Mouse (Mus musculus) neural tube, embryonic 13.5 days (tissue): ENCODE results near the gene Sbf2. TPM values are rescaled to one million over a fixed set of nuclear protein-coding genes. Genes with fewer than 3 reads are reported as not detected.
A peak's percentile ranks its signal among the peaks of the same experiment; 100 is the strongest.

ENCODE experiments used
- ATAC-seq: fragments of 200-750 bp; cut with Nextera tagmentation; 2 replicates; pipeline ENCODE4 v1.8.0; 2017; ENCODE audit warnings: low read depth, mild to moderate bottlenecking, moderate TSS enrichment, moderate library complexity
- H3K27ac ChIP-seq: fragments of 300-500 bp; sonication (generic); replicated peaks from 2 replicates; pipeline ENCODE4 v1.5.1; 2015; ENCODE audit warnings: moderate library complexity, mild to moderate bottlenecking, inconsistent platforms
- H3K27me3 ChIP-seq: fragments of 300-500 bp; sonication (generic); 2 replicates; pipeline ENCODE4 v1.6.1; 2015; ENCODE audit warnings: mild to moderate bottlenecking, inconsistent platforms
- H3K36me3 ChIP-seq: fragments of 300-500 bp; sonication (generic); 2 replicates; pipeline ENCODE4 v1.6.1; 2015; ENCODE audit warnings: mild to moderate bottlenecking, inconsistent platforms
- H3K4me1 ChIP-seq: fragments of 300-500 bp; sonication (generic); replicated peaks from 2 replicates; pipeline ENCODE4 v1.6.1; 2015; ENCODE audit warnings: inconsistent platforms
- H3K4me2 ChIP-seq: fragments of 300-500 bp; sonication (generic); 2 replicates; pipeline ENCODE4 v1.6.1; 2015; ENCODE audit warnings: inconsistent platforms, mild to moderate bottlenecking, moderate library complexity
- H3K4me3 ChIP-seq: fragments of 300-500 bp; sonication (generic); 2 replicates; pipeline ENCODE4 v1.5.1; 2015; ENCODE audit warnings: mild to moderate bottlenecking, inconsistent platforms
- H3K9ac ChIP-seq: fragments of 300-500 bp; sonication (generic); 2 replicates; pipeline ENCODE4 v1.6.1; 2015; ENCODE audit warnings: moderate library complexity, mild to moderate bottlenecking, inconsistent platforms
- H3K9me3 ChIP-seq: fragments of 300-500 bp; sonication (generic); 2 replicates; pipeline ENCODE4 v1.6.1; 2016; ENCODE audit warnings: inconsistent platforms
- WGBS: fragments of 180-500 bp; shearing (Covaris S2); methylation state at CpG from one replicate; pipeline ENCODE4 v1.1.7; 2015; 5-methylcytosine and 5-hydroxymethylcytosine counted together
- polyA plus RNA-seq: library from polyadenylated mRNA; unstranded; fragments of >200 nt; fragmentation: Nextera tagmentation; extraction: Ambion mirVana; gene quantifications from 2 replicates; pipeline ENCODE4 v1.2.1, GENCODE M21; 2015

Gene Sbf2
- polyA plus RNA-seq, 1 experiment from 2014 or later = 47.4 TPM

DNA sequence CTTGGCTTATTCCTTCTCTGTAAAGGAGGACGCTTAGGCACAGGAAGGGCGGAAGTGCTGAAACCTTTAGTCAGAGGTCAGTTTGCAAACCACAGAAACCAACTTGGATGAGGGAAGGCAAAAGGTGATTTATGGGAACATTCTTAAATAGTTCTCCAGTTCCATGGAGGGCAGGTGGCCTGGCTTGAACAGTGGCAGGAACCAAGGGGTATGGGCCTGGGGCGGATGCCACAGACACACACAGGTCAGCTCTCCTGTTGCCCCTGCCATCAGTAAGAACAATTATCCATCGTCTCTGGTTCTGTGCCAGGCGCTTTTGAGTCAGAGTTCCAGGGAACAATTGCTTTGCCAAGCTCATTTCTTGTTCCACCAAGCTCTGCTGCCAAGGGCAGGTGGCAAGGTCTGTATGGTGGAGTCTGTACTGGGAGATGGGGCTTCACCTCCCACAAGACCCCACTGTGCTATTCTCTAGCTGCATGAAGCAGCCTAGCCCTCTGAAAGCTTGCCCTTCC is 336.9 kb downstream of the Sbf2 start:
- peaks cover 19% of the 10 kb centered on the region for H3K36me3 ChIP-seq
- H3K4me2 ChIP-seq = no peak overlapping the region
- H3K27ac ChIP-seq = no peak overlapping the region
- no peaks in the 10 kb centered on the region for H3K27me3 ChIP-seq
- WGBS = 93% methylated on average over 5 of the region's 5 CpGs
- H3K9me3 ChIP-seq = no peaks in the 10 kb centered on the region
- H3K4me1 ChIP-seq = no peaks in the 10 kb centered on the region
- no peak for ATAC-seq
- H3K9ac ChIP-seq = no peak overlapping the region
- H3K4me3 ChIP-seq = no peak overlapping the region

DNA sequence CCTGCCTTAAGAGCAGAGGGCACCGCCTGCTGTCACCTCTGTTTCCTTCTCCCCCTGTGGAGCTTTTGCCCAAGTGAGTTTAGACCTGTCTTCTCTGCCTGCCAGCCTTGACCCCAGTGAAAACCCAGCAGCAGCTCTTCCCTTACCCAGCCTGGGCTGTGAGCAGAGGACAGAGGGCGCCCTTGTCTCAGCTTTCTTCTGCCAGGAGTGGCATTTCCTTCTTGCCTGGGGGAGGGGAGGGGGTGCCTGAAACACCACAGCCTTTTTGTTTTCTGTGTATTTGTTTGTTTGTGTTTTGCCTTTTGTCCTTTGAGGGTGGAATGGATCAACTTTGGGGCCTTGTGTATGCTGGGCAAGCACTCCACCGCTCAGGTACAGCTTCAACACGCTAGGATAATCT is 342.3 kb downstream of the Sbf2 start:
- H3K4me3 ChIP-seq = no peak overlapping the region
- H3K36me3 ChIP-seq = no peaks in the 10 kb centered on the region
- no peak overlapping the region for H3K9ac ChIP-seq
- no peaks in the 10 kb centered on the region for H3K4me1 ChIP-seq
- H3K9me3 ChIP-seq = no peaks in the 10 kb centered on the region
- no peaks in the 10 kb centered on the region for H3K27me3 ChIP-seq
- no peak overlapping the region for H3K4me2 ChIP-seq
- no peak for ATAC-seq
- WGBS = 86% methylated on average over 4 of the region's 4 CpGs
- no peak overlapping the region for H3K27ac ChIP-seq

- Histone ChIP-seq H3K4me2 (no peak overlapping the region), H3K4me1 (no peaks in the 10 kb centered on the region), H3K27ac (no peak overlapping the region), H3K27me3 (no peaks in the 10 kb centered on the region), H3K36me3 (no peaks in the 10 kb centered on the region), H3K9me3 (no peaks in the 10 kb centered on the region), H3K9ac (no peak overlapping the region), H3K4me3 (no peak overlapping the region)
- WGBS = 78% methylated on average over 9 of the region's 9 CpGs
- ATAC-seq = no peak
Observed at GRCm38 (mm10) chr7:110271814-110272213, 342.9 kb downstream of the Sbf2 start.

- H3K4me3 ChIP-seq = no peak overlapping the region
- no peak overlapping the region for H3K9ac ChIP-seq
- ATAC-seq = no peak
- no peaks in the 10 kb centered on the region for H3K9me3 ChIP-seq
- H3K4me2 ChIP-seq = no peak overlapping the region
- no peaks in the 10 kb centered on the region for H3K4me1 ChIP-seq
- WGBS = 79% methylated on average over 7 of the region's 7 CpGs
- H3K36me3 ChIP-seq = no peaks in the 10 kb centered on the region
- no peaks in the 10 kb centered on the region for H3K27me3 ChIP-seq
- 0 out of 2 replicates have a peak overlapping the region, but pooled peaks have one; percentile 9 for H3K27ac ChIP-seq
Observed at GRCm38 (mm10) chr7:110270455-110270854, 344.3 kb downstream of the Sbf2 start.

DNA sequence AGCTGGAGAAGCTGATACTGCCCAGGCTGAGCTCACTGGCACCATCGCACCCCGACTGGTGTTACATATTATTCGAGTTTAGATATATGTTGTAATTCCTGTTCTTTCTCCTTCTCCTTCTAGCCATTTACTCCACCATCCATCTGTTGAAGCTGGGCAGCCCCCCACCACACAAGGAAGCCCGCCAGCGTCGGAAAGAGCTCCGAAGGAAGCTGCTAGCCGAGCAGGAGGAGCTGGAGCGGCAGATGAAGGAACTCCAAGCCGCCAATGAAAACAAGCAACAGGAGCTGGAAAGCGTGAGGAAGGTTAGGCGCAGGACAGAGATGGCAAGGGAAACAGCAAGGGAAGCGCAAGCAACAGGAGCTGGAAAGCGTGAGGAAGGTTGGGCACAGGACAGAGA is 344.9 kb downstream of the Sbf2 start:
- Histone ChIP-seq H3K4me2 (no peak overlapping the region), H3K36me3 (no peaks in the 10 kb centered on the region), H3K4me3 (no peak overlapping the region), H3K9ac (no peak overlapping the region), H3K9me3 (no peaks in the 10 kb centered on the region), H3K27me3 (no peaks in the 10 kb centered on the region), H3K27ac (0 out of 2 replicates have a peak overlapping the region, but pooled peaks have one; percentile 9), H3K4me1 (no peaks in the 10 kb centered on the region)
- no peak for ATAC-seq
- WGBS = 89% methylated on average over 14 of the region's 14 CpGs

DNA sequence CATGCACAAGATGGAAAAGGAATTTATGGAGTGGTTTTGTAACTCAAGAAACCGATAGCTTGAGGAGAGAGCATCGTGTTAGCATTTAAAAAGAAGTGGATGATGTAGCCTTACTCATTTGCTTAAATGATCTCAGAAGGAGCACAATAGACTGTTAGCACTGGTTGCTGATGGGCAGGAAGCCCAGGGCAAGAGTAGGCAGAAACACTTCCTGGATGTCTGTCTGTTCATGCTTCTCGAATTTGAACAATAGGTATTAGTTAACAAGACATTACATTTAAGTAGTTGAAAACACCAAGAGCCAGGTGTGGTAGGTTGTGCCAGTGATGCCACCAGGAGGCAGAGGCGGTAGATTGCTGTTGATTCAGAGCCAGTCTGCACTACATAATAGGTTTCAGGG is 346.2 kb downstream of the Sbf2 start:
- no peaks in the 10 kb centered on the region for H3K36me3 ChIP-seq
- no peaks in the 10 kb centered on the region for H3K4me1 ChIP-seq
- no peak overlapping the region for H3K4me3 ChIP-seq
- no peaks in the 10 kb centered on the region for H3K27me3 ChIP-seq
- H3K27ac ChIP-seq = no peak overlapping the region
- ATAC-seq = no peak
- no peak overlapping the region for H3K9ac ChIP-seq
- WGBS = 80% methylated on average over 4 of the region's 4 CpGs
- no peak overlapping the region for H3K4me2 ChIP-seq
- no peaks in the 10 kb centered on the region for H3K9me3 ChIP-seq

GRCm38 (mm10) chr7:110267994-110268393 is 346.7 kb downstream of the Sbf2 start:
- ATAC-seq = no peak
- H3K27ac ChIP-seq = no peak overlapping the region
- H3K4me2 ChIP-seq = no peak overlapping the region
- no peaks in the 10 kb centered on the region for H3K27me3 ChIP-seq
- no peaks in the 10 kb centered on the region for H3K4me1 ChIP-seq
- no peak overlapping the region for H3K4me3 ChIP-seq
- 97% methylated on average over 9 of the region's 9 CpGs for WGBS
- H3K9me3 ChIP-seq = no peaks in the 10 kb centered on the region
- H3K9ac ChIP-seq = no peak overlapping the region
- H3K36me3 ChIP-seq = no peaks in the 10 kb centered on the region

- Histone ChIP-seq H3K9ac (no peak overlapping the region), H3K4me1 (no peaks in the 10 kb centered on the region), H3K4me3 (no peak overlapping the region), H3K27me3 (no peaks in the 10 kb centered on the region), H3K27ac (no peak overlapping the region), H3K9me3 (no peaks in the 10 kb centered on the region), H3K4me2 (no peak overlapping the region), H3K36me3 (no peaks in the 10 kb centered on the region)
- no peak for ATAC-seq
Observed at GRCm38 (mm10) chr7:110267014-110267413, 347.7 kb downstream of the Sbf2 start.

DNA sequence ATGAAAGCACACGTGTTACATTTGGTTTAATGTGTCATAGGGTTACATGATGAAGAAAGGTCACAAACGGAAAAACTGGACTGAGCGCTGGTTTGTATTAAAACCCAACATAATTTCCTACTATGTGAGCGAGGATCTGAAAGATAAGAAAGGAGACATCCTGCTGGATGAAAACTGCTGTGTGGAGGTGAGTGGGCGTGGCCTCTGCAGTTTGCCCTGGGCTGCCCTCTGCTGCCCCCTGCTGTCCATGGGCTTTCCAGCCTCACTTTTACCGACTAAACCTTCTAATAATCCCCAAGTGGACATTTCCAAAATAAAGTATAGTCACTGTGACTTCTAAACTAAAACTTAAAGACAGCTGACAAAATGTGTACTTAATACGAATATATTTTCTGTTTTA is 348.9 kb downstream of the Sbf2 start:
- WGBS = 29% methylated on average over 7 of the region's 7 CpGs
- Histone ChIP-seq H3K4me2 (no peak overlapping the region), H3K36me3 (no peaks in the 10 kb centered on the region), H3K27ac (no peak overlapping the region), H3K9ac (no peak overlapping the region), H3K4me1 (no peaks in the 10 kb centered on the region), H3K4me3 (no peak overlapping the region), H3K9me3 (no peaks in the 10 kb centered on the region), H3K27me3 (no peaks in the 10 kb centered on the region)
- ATAC-seq = no peak

DNA sequence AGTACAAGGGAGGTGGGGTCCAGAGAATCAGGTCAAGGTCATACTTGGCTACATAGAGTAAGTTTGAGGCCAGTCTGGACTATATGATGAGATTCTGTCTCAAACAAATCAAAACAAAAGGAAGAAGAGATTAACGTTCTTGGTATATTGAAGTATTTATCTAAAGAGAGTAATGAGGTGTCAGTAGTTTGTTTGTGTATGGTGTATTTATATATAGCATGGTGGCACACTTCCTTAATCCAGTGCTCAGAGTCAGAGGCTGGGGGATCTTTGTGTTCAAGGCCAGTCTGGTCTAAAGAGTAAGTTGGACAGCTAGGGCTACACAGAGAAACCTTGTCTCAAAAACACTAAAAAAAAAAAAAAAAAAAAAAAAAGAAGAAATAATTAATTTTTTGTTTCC is 351.2 kb downstream of the Sbf2 start:
- Histone ChIP-seq H3K4me3 (no peak overlapping the region), H3K9me3 (no peaks in the 10 kb centered on the region), H3K4me1 (no peaks in the 10 kb centered on the region), H3K27me3 (no peaks in the 10 kb centered on the region), H3K9ac (no peak overlapping the region), H3K4me2 (no peak overlapping the region), H3K36me3 (no peaks in the 10 kb centered on the region), H3K27ac (no peak overlapping the region)
- WGBS = 80% methylated on average over 1 of the region's 1 CpGs
- ATAC-seq = no peak

DNA sequence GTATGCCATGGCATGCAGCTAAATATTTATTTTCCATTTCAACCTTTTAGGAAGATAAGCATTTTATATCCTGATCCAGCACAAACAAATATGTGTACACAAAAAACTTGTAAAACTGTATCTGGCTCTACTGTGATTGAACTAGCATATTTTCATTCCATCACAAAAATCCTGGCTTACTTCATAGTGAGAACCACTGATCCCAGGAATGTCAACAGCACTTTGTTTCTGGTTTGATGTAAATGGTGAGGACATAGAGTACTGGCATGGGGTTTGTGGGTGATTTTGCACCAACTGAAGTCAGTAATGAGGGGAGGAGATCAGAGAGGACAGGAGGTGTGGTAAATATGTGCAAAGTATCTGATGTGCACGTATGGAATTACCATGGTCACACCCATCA is 352.1 kb downstream of the Sbf2 start:
- no peak for ATAC-seq
- H3K36me3 ChIP-seq = no peaks in the 10 kb centered on the region
- 90% methylated on average over 1 of the region's 1 CpGs for WGBS
- H3K9ac ChIP-seq = no peak overlapping the region
- no peaks in the 10 kb centered on the region for H3K4me1 ChIP-seq
- no peaks in the 10 kb centered on the region for H3K9me3 ChIP-seq
- H3K4me2 ChIP-seq = no peak overlapping the region
- H3K27me3 ChIP-seq = no peaks in the 10 kb centered on the region
- H3K27ac ChIP-seq = no peak overlapping the region
- H3K4me3 ChIP-seq = no peak overlapping the region

- Histone ChIP-seq H3K4me2 (no peak overlapping the region), H3K4me3 (no peak overlapping the region), H3K9ac (no peak overlapping the region), H3K4me1 (no peaks in the 10 kb centered on the region), H3K27ac (no peak overlapping the region), H3K36me3 (no peaks in the 10 kb centered on the region), H3K27me3 (no peaks in the 10 kb centered on the region), H3K9me3 (no peaks in the 10 kb centered on the region)
- ATAC-seq = no peak
- 87% methylated on average over 4 of the region's 4 CpGs for WGBS
Observed at GRCm38 (mm10) chr7:110261807-110262206, 352.9 kb downstream of the Sbf2 start.

GRCm38 (mm10) chr7:110259966-110260711 is 354.6 kb downstream of the Sbf2 start:
- no peaks in the 10 kb centered on the region for H3K27me3 ChIP-seq
- no peak overlapping the region for H3K9ac ChIP-seq
- ATAC-seq = no peak
- no peaks in the 10 kb centered on the region for H3K4me1 ChIP-seq
- no peaks in the 10 kb centered on the region for H3K36me3 ChIP-seq
- H3K4me2 ChIP-seq = no peak overlapping the region
- WGBS = 86% methylated on average over 4 of the region's 4 CpGs
- no peaks in the 10 kb centered on the region for H3K9me3 ChIP-seq
- 0 out of 2 replicates have a peak overlapping the region, but pooled peaks have one; percentile 13 for H3K27ac ChIP-seq
- H3K4me3 ChIP-seq = no peak overlapping the region
